Mouse (Mus musculus) left cerebral cortex, postnatal 36 days (tissue): ENCODE data around the gene Dsel. TPM values are rescaled to one million over a fixed set of nuclear protein-coding genes. Genes with fewer than 3 reads are reported as not detected.

Experiments used
- DNase-seq, 2 experiments: peaks; one replicate each; pipeline ENCODE4 v3.0.0; 2021 to 2022; ENCODE audit warnings: low spot score in 2 of 2, mixed read lengths in 1 of 2
- intact Hi-C: fragments of 180-260 bp; cut with DNase I; formaldehyde crosslinking; loops from one replicate; pipeline ENCODE4 v1.15.1; 2025
- total RNA-seq, 2 experiments: library from RNA; stranded (reverse); gene quantifications; 2 replicates each; pipeline ENCODE4 v1.2.3; 2021

Dsel gene
- 10 to 100 TPM; 20.9 to 28.2 TPM for total RNA-seq

- DNase-seq: peak; percentile 88 to 90
- intact Hi-C loops: loop anchor here (2.0 to 5.0 kb wide), 2 partner anchors 202 to 514 kb away; no protein-coding TSS in a partner anchor
Measured at GRCm38 (mm10) chr1:111864779-111865165, at the start of gene Dsel. Gene Dsel, minus strand, starts transcription at chr1:111864918.

- intact Hi-C loops: no loop called here
- DNase-seq: no peak
Measured at GRCm38 (mm10) chr1:111911424-111911823, 46.7 kb upstream of the Dsel start.

DNA sequence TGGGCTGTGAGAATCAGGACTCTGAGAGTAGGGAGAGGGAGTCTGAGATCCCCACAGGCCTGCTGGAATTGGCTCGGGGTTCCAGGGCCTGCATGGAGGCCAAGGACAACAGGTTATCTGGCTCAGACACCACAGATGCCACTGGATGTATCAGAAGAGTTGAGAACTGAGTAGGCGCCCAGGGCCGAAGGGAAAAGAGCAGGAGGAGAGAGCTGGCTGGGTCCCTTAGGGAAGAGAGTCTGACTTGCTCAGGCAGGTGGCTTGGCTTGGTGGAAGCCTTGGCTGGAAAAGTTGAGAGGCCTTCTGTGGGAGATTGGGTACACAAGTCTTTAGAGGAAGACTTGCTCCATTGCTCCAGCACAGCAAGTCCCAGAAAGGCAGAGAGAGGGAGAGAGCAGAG is 18.6 kb upstream of the Dsel start:
- intact Hi-C loops: no loop called here
- DNase-seq: no peak

- intact Hi-C loops: no loop called here
- no peak for DNase-seq
Measured at GRCm38 (mm10) chr1:111875784-111876183, 11.1 kb upstream of the Dsel start.

- no peak for DNase-seq
- intact Hi-C loops: no loop called here
Measured at GRCm38 (mm10) chr1:111873196-111873595, 8.5 kb upstream of the Dsel start.

DNA sequence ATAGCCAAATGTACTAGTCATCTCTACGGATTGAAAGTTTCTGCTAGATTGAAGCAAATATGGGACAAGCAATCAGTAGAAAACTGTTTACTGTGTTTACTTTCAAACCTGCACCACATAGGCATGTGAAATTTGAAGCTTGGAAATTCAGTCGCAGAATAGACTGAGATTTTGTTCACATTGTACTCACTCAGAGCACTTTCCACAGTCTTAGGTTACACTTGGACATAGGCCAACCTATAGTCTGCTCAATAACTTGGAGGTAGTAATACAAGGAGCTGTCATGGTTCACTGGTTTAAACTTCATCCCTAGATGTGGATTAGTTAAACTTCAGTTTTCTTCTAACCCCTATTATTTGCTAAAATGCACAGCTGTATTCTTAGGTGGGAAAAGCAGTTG is 749 bp upstream of the Dsel start:
- no peak for DNase-seq
- intact Hi-C loops: loop anchor here (2.0 kb wide), 1 partner anchor 513 kb away; no protein-coding TSS in a partner anchor

DNA sequence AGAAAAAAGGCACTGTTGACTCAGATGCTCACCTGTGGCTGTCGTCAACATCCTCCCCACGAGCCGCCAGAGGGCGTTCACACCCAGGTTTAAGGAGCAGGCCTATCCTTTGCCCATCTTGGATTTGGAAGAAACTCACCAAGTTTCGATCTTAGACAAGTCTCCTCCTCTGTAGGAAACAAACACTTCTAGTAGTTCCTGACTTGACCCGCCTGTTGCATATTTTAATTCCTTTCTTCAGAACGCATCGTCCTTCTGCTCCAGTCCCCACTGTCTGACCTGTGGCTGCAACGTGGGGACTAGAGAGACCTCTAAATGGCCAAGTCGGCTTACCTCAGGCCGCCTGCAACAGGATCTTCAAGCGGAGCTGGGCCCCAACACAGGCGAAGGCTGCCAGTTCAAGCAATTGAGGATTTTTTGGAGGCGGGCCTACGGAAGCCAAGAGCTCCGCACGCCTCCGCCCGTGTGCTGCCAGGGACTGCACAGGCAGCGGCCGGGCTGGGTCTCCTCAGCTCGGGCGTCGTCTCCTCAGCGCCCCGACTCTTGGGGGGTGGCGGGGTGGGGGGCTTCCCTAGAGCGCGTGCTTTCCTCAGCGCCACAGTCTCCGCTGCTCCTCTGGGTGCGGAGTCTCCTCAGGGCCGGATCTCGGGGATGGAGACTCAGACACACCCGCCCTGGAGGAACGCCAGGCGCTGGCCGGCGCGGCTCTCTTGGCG is 497 bp downstream of the Dsel start:
- intact Hi-C loops: loop anchor here (2.0 to 5.0 kb wide), 2 partner anchors 202 to 515 kb away; no protein-coding TSS in a partner anchor
- DNase-seq: peak; percentile 63 to 70

GRCm38 (mm10) chr1:111857852-111858251 is 6.9 kb downstream of the Dsel start:
- intact Hi-C loops: no loop called here
- no peak for DNase-seq

DNA sequence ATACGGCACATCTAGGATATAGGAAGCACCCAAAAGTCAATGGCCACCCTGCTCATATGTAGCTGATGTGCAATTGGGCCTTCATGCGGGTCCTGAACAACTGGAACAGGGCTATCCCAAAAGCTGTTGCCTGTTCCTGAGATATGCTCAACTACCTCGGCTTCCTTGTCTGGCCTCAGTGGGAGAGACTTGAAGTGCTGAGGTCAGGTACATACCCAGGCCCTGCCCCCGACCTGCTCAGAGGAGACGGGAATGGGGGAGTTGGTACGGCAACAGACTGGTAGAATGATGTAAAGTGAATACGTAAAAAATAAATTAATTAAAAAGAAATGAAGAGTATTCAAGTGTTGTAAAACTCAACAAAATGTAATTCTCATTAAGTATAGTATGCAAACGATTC is 12.3 kb downstream of the Dsel start:
- intact Hi-C loops: no loop called here
- no peak for DNase-seq

GRCm38 (mm10) chr1:111833583-111834225 is 31.0 kb downstream of the Dsel start:
- DNase-seq: no peak
- intact Hi-C loops: no loop called here
